Mouse (Mus musculus): Measurements from ENCODE around the gene Bmp5. TPM values are rescaled to one million over a fixed set of nuclear protein-coding genes. Genes with fewer than 3 reads are reported as not detected.

Bmp5 gene
- polyA plus RNA-seq, 1 experiment from 2014 or later, result 2.0 TPM

DNA sequence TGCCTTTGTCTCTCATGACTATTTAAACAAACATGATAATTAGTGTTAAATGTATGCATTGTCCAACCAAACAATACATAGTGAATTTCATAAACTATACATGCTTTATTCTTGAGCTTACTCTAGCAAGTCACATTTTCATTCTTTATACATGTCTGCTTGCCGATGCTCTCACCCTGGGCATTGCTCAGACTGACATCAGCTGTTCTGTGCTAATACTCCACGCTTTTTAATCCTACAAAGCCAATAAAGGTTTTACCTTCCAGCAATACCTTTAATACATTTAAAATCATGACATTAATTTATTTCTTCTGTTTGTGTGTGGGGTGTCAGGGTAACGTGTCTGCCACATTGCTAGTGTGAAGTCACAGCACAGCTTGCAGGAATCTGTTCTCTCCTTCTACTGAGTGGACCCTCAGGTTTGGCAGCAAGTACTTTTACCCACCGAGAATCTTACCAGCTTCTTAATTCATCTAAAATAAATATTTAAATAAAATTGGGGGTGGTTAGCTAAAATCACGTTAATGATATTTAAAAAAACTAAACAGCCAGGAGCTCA, 75.6 kb downstream of the Bmp5 start:
- Histone ChIP-seq H3K4me1 (no peaks in the 10 kb centered on the region), H3K4me3 (replicated peaks) (no peak overlapping the region), H3K9me3 (replicated peaks) (no peaks in the 10 kb centered on the region), H3K4me2 (no peak overlapping the region), H3K9ac (no peak overlapping the region), H3K27me3 (no peaks in the 10 kb centered on the region), H3K36me3 (no peaks in the 10 kb centered on the region), H3K27ac (no peak overlapping the region)
- no peak for ATAC-seq (replicated peaks; ENCODE audit: low FRiP score)
- WGBS, result 74% methylated on average over 5 of the region's 5 CpGs

GRCm38 (mm10) chr9:75858161-75858560, 83.0 kb downstream of the Bmp5 start:
- WGBS, result 89% methylated on average over 3 of the region's 3 CpGs
- no peak overlapping the region for H3K9ac ChIP-seq
- no peaks in the 10 kb centered on the region for H3K27me3 ChIP-seq
- no peak overlapping the region for H3K4me2 ChIP-seq
- H3K4me3 ChIP-seq (replicated peaks), result no peak overlapping the region
- ATAC-seq (replicated peaks; ENCODE audit: low FRiP score), result no peak
- no peaks in the 10 kb centered on the region for H3K9me3 ChIP-seq (replicated peaks)
- H3K27ac ChIP-seq, result no peak overlapping the region
- no peaks in the 10 kb centered on the region for H3K36me3 ChIP-seq
- H3K4me1 ChIP-seq, result no peaks in the 10 kb centered on the region

DNA sequence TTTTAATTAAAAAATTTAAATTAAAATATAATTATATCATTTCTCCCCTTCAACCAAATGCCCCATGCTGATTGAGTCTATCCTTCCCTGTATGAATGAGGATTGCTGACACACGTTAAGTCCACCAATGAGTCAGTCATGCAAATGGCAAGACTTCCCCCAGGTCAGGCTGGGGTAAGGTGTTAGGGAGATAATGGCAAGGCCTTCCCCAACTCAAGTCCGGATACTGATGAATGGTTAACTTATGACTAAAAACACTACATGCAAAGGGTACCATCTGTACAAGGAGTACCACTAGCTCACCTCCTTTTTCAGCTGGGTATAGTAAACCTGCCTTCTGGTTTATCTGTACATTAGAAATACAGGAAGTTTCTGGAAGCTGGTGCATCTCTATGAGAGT, 83.8 kb downstream of the Bmp5 start:
- ATAC-seq (replicated peaks; ENCODE audit: low FRiP score), result no peak
- Histone ChIP-seq H3K9me3 (replicated peaks) (no peaks in the 10 kb centered on the region), H3K4me1 (no peaks in the 10 kb centered on the region), H3K36me3 (no peaks in the 10 kb centered on the region), H3K4me3 (replicated peaks) (no peak overlapping the region), H3K9ac (no peak overlapping the region), H3K27me3 (no peaks in the 10 kb centered on the region), H3K27ac (no peak overlapping the region), H3K4me2 (no peak overlapping the region)
- WGBS, result 79% methylated on average over 2 of the region's 2 CpGs

DNA sequence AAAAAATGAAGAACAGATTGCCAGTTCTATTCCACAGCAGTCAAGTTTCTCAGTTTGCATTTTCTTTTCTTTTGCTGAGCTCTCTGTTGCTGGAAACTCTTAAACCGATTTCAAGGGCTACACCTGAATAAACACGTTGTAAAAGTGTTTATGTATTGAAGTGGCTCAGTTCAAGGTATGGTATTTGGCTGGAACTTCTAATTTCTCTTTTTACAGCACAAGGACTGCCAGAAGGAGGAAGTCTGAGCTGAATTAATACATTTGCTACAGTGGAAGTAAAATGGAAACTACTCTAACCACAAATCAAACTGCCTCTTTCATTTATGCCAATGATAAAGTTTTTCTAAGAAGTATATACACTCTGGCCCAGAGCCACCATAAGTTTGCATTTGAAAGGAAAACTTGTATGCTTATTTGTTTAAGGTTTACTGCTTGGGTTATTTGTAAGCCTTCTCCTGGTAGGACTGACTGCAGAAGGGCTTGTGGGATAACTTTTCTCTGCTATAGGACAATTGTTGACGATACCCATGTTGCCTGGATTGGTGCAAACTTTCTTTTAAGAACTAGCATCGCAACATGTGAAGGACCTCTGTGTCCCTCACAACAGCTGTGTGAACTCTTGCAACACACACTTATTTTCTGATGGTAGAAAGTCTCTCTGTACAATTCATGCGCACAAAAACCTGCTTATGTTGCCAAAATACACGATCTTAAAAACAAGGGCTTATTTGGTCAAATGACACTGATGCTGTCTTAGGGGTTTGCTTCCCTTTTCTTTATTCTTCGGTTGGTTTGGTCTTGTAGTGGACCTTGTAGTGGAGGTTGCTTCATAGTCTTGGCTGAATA, 95.4 kb downstream of the Bmp5 start:
- no peaks in the 10 kb centered on the region for H3K9me3 ChIP-seq (replicated peaks)
- no peak overlapping the region for H3K27ac ChIP-seq
- H3K4me3 ChIP-seq (replicated peaks), result no peak overlapping the region
- WGBS, result 48% methylated on average over 7 of the region's 7 CpGs
- no peak for ATAC-seq (replicated peaks; ENCODE audit: low FRiP score)
- no peaks in the 10 kb centered on the region for H3K36me3 ChIP-seq
- H3K4me1 ChIP-seq, result 0 out of 2 replicates have a peak, but pooled peaks cover 2% of the 10 kb centered on the region
- H3K4me2 ChIP-seq, result no peak overlapping the region
- no peaks in the 10 kb centered on the region for H3K27me3 ChIP-seq
- H3K9ac ChIP-seq, result no peak overlapping the region

GRCm38 (mm10) chr9:75876333-75876732, 101.2 kb downstream of the Bmp5 start:
- 71% methylated on average over 2 of the region's 2 CpGs for whole genome bisulfite sequencing
- no peak for ATAC-seq (replicated peaks; ENCODE audit: low FRiP score)

DNA sequence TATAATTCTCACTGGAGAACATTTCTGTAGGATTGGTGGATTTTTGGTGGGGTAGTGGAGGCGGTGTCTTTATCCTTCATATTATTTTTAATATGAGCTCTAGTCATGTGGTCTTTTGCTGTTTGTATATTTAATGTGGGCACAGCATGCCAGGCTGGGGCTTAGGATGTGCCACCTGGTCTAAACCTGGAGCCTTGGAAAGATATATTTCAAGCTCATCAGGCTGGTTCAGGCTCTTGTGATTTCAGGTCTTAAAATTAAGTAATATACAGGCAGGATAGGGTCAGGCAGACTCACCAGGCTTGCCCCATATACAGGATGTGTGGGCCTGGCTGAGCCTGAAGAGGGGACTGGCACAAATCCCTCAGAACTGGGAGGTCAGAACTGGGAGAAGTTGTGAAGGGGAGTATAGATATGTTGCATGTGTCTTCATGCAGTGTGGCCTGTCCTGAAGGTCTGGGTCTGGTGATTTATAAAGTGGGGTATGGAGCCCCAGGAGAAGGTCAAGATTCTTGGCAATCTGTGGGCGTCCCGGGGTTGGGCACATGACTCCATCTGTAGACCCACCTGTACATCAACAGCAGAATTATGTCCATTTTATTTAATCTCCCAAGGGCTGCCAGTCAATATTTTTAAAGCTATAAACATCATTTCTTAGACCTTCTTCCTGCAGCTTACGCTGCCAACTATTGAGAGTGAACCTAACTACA, 108.5 kb downstream of the Bmp5 start:
- ATAC-seq (replicated peaks; ENCODE audit: low FRiP score), result no peak
- no peaks in the 10 kb centered on the region for H3K4me1 ChIP-seq
- WGBS, result 94% methylated on average over 4 of the region's 4 CpGs
- H3K4me3 ChIP-seq (replicated peaks), result no peak overlapping the region
- no peaks in the 10 kb centered on the region for H3K36me3 ChIP-seq
- no peaks in the 10 kb centered on the region for H3K27me3 ChIP-seq
- H3K4me2 ChIP-seq, result no peak overlapping the region
- H3K9ac ChIP-seq, result no peak overlapping the region
- H3K9me3 ChIP-seq (replicated peaks), result no peaks in the 10 kb centered on the region
- no peak overlapping the region for H3K27ac ChIP-seq

More at GRCm38 (mm10) chr9:75876333-75876732, 101.2 kb downstream of the Bmp5 start:
- H3K4me1 ChIP-seq, result no peaks in the 10 kb centered on the region
- no peaks in the 10 kb centered on the region for H3K36me3 ChIP-seq
- H3K9me3 ChIP-seq (replicated peaks), result no peaks in the 10 kb centered on the region
- no peaks in the 10 kb centered on the region for H3K27me3 ChIP-seq
- no peak overlapping the region for H3K9ac ChIP-seq
- H3K27ac ChIP-seq, result no peak overlapping the region
- no peak overlapping the region for H3K4me3 ChIP-seq (replicated peaks)
- H3K4me2 ChIP-seq, result no peak overlapping the region

DNA sequence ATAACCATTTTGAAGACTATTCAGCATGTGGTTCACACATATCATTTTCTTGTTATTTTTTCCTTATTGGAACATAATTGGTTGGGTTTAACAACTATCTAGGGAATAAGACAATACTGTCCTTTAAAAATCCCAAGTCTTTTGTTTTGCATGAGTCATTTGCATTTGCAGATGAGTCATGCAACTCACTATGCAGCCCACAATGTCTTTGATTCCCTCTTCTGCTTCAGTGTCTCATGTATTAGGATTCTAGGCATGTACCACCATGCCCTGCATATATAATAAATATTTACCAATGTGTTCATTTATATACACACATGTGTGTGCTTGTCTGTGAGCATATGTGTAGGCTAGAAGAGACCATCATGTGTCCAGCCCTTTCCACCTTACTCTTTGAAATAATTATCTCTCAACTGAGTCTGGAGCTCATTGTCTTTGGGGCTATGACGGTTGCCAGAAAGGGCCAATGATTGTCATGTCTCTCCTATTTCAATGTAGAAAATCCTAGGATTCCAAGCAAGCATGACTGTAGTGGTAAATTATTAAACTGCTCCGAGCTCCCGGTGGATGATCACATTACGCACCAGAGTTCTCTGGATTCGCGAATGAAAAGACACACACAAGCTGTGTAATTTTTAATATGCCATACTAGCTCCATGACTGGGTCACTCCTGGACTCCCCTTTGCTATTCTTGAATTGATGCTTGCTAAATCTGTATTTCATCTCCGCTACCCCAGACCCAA, 111.8 kb downstream of the Bmp5 start:
- Histone ChIP-seq H3K4me3 (replicated peaks) (no peak overlapping the region), H3K4me1 (no peaks in the 10 kb centered on the region), H3K27ac (no peak overlapping the region), H3K36me3 (no peaks in the 10 kb centered on the region), H3K4me2 (0 out of 2 replicates have a peak overlapping the region, but pooled peaks have one; percentile 16), H3K9me3 (replicated peaks) (no peaks in the 10 kb centered on the region), H3K9ac (no peak overlapping the region), H3K27me3 (no peaks in the 10 kb centered on the region)
- no peak for ATAC-seq (replicated peaks; ENCODE audit: low FRiP score)
- WGBS, result 67% methylated on average over 7 of the region's 7 CpGs

- H3K27me3 ChIP-seq, result no peaks in the 10 kb centered on the region
- no peaks in the 10 kb centered on the region for H3K9me3 ChIP-seq (replicated peaks)
- ATAC-seq (replicated peaks; ENCODE audit: low FRiP score), result no peak
- H3K36me3 ChIP-seq, result no peaks in the 10 kb centered on the region
- H3K4me1 ChIP-seq, result no peaks in the 10 kb centered on the region
- no peak overlapping the region for H3K4me2 ChIP-seq
- no peak overlapping the region for H3K4me3 ChIP-seq (replicated peaks)
- WGBS, result 69% methylated on average over 8 of the region's 8 CpGs
- H3K9ac ChIP-seq, result no peak overlapping the region
- H3K27ac ChIP-seq, result no peak overlapping the region
Observed at GRCm38 (mm10) chr9:75896918-75897317, 121.8 kb downstream of the Bmp5 start.

DNA sequence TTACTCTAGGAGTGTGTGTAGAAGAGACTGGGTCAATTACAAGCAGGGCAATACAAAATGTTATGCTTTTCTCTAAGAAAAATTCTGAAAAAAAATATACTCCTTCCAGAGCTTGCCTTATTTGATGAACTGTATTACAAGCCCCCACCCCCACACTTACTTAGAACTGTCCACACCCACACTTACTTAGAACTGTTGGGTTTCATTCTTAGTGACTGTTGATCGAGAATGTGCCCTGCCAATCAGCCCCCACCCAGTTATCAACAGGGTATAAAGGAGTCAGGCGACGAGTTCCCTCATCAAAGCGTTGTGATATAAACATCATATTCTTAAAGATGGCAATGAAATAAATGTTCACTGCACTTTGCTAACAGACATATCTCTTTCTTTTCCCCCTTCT, 122.9 kb downstream of the Bmp5 start:
- H3K4me2 ChIP-seq, result no peak overlapping the region
- no peaks in the 10 kb centered on the region for H3K36me3 ChIP-seq
- no peaks in the 10 kb centered on the region for H3K9me3 ChIP-seq (replicated peaks)
- H3K27me3 ChIP-seq, result no peaks in the 10 kb centered on the region
- no peaks in the 10 kb centered on the region for H3K4me1 ChIP-seq
- no peak overlapping the region for H3K27ac ChIP-seq
- no peak overlapping the region for H3K9ac ChIP-seq
- no peak overlapping the region for H3K4me3 ChIP-seq (replicated peaks)
- ATAC-seq (replicated peaks; ENCODE audit: low FRiP score), result no peak
- 86% methylated on average over 4 of the region's 4 CpGs for WGBS

GRCm38 (mm10) chr9:75901219-75901618, 126.1 kb downstream of the Bmp5 start:
- H3K9ac ChIP-seq, result no peak overlapping the region
- no peaks in the 10 kb centered on the region for H3K36me3 ChIP-seq
- H3K4me3 ChIP-seq (replicated peaks), result no peak overlapping the region
- no peak for ATAC-seq (replicated peaks; ENCODE audit: low FRiP score)
- no peaks in the 10 kb centered on the region for H3K9me3 ChIP-seq (replicated peaks)
- no peaks in the 10 kb centered on the region for H3K4me1 ChIP-seq
- H3K27me3 ChIP-seq, result no peaks in the 10 kb centered on the region
- H3K27ac ChIP-seq, result no peak overlapping the region
- H3K4me2 ChIP-seq, result no peak overlapping the region
- WGBS, result 71% methylated on average over 9 of the region's 9 CpGs

GRCm38 (mm10) chr9:75905497-75905896, 130.3 kb downstream of the Bmp5 start:
- H3K27me3 ChIP-seq, result no peaks in the 10 kb centered on the region
- H3K4me2 ChIP-seq, result no peak overlapping the region
- H3K4me1 ChIP-seq, result 0 out of 2 replicates have a peak, but pooled peaks cover 2% of the 10 kb centered on the region
- 54% methylated on average over 2 of the region's 2 CpGs for WGBS
- H3K27ac ChIP-seq, result no peak overlapping the region
- H3K36me3 ChIP-seq, result no peaks in the 10 kb centered on the region
- no peaks in the 10 kb centered on the region for H3K9me3 ChIP-seq (replicated peaks)
- no peak overlapping the region for H3K9ac ChIP-seq
- H3K4me3 ChIP-seq (replicated peaks), result no peak overlapping the region
- ATAC-seq (replicated peaks; ENCODE audit: low FRiP score), result no peak

All from kidney, embryonic 15.5 days (tissue).